Mouse (Mus musculus): ENCODE data around the gene Tango6.

- no peak for TF ChIP-seq CTCF (IDR thresholded peaks at IDR 0.05; ENCODE audit: extremely low read depth, insufficient read depth, insufficient read length, insufficient replicate concordance)
- no peak for TF ChIP-seq POLR2A (IDR thresholded peaks at IDR 0.05; ENCODE audit: low read depth, low read length)
Observed at GRCm38 (mm10) chr8:106870051-106870450, 187.2 kb downstream of the Tango6 start, which contains the start of gene Has3.
